Mouse (Mus musculus) small intestine, adult 2 months (tissue): ENCODE results near the gene H2-K1.
A peak's percentile ranks its signal among the peaks of the same experiment; 100 is the strongest.

Experiments
- CTCF ChIP-seq: fragments of 200-500 bp; IDR thresholded peaks from 2 replicates; pipeline ENCODE4 v1.5.1; 2012; ENCODE audit warnings: low read depth, mild to moderate bottlenecking, control low read depth, inconsistent platforms, low read length, moderate library complexity, mixed read lengths; ENCODE audit not compliant: insufficient replicate concordance, insufficient read length; ENCODE audit errors: extremely low read depth
- POLR2A ChIP-seq: fragments of 200-500 bp; IDR thresholded peaks from 2 replicates; pipeline ENCODE4 v1.6.1; 2012; ENCODE audit warnings: low read depth, mild to moderate bottlenecking, control low read depth, inconsistent platforms, low read length, moderate library complexity

DNA sequence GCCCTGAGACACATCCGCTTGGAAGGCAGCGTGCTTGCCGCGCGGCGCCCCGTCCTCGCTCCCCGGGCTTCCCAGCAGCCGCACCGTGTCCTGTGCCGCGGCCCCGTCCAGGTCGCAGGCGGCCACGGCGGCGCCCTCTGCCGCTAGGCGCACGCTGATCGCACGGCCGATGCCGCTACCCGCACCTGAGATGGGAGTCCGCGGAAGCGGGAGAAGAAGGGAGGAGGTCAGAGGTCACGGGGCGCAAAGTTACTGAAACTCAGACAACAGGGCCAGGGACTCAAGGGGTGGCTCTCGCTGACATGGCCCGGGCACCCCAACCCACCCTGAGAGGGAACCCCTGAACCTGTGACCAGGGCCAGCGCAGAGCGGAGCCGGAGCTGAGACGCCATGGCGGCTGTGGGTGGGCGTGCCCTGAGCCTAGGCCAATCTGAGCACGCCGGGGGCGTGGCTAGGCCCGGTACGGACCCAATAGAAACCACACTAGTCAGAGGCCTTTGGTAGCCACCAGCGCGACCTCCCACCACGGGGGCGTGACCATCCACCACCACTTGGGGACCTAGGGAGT is 27.6 kb upstream of the H2-K1 start, which contains the start of gene H2-Ke6:
- no peak for TF ChIP-seq CTCF
- peak; percentile 50; the same call in 1 of the 2 replicates for TF ChIP-seq POLR2A
